Comparison of ENCODE assay signal across 8 mouse cellular contexts in the genomic region with DNA sequence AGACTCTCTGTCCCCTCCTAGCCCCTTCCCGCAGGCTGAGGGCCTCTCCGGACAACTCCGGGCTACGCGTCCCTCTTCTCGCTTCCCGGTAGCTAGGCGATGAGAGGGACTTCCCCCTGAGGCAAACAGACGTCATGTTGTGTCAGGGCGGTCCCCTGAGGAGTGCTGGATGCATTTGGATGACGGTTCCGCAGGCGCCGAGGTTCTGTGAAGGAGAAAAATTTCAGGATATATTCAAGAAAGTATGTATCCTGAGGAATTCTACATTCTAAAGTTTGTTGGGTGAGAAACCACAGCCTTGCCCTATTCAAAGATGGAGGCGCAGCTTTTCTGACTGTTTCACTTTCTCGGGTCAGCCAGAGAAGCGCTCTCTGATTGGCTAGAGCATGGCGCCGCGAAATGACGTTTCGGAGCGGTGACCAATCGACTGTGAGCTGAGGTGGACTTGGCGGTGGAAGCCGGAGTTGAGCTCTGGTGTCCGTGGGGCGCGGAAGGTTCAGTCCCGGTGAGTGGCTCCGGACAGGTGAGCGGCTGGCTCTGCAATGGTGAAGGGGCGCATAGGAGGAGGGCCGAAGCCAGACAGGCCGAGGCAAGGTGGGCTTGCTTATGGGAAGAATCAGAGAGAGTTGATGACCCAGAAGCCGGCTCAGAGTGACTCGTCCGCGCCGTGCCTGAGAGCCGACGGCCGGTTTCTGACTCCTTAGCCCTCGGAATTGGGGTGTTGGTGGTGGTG. TPM values are rescaled to one million over a fixed set of nuclear protein-coding genes. Genes with fewer than 3 reads are reported as not detected.
A peak's percentile ranks its signal among the peaks of the same experiment; 100 is the strongest.
DNase-seq lines count a peak whose midpoint lies in the region; ATAC-seq and TF ChIP-seq lines count a peak whose summit lies in the region.

A gene (plus strand): TSS at position 410 of the 733 bp plus-strand sequence.

- H3K9me3 ChIP-seq in E14TG2a.4 (ENCODE audit: low read length): no peaks in the 10 kb centered on the region
- no peaks in the 10 kb centered on the region for H3K9me3 ChIP-seq in forebrain, embryonic 12.5 days
- no peaks in the 10 kb centered on the region for H3K9me3 ChIP-seq in heart, postnatal 0 days (replicated peaks; ENCODE audit: control insufficient read depth, low read length)
- H3K9me3 ChIP-seq in liver, embryonic 16.5 days (replicated peaks; ENCODE audit: control insufficient read depth, low read length): no peaks in the 10 kb centered on the region
- H3K9me3 ChIP-seq in neural tube, embryonic 13.5 days: no peaks in the 10 kb centered on the region

- peak; percentile 98 for ATAC-seq in forebrain, embryonic 12.5 days (ENCODE audit: low FRiP score)
- peak; percentile 97 for ATAC-seq in heart, postnatal 0 days (ENCODE audit: insufficient read depth, low read depth)
- peak; percentile 99 for ATAC-seq in liver, embryonic 16.5 days (ENCODE audit: low read depth)
- peak; percentile 98 for ATAC-seq in neural tube, embryonic 13.5 days (ENCODE audit: low read depth)

- H3K36me3 ChIP-seq in E14TG2a.4 (ENCODE audit: insufficient read depth, low read length): peaks cover 8% of the 10 kb centered on the region; the same call in 1 of the 2 replicates
- peaks cover 10% of the 10 kb centered on the region for H3K36me3 ChIP-seq in forebrain, embryonic 12.5 days (replicated peaks)
- peaks cover 7% of the 10 kb centered on the region; the same call in 1 of the 2 replicates for H3K36me3 ChIP-seq in heart, postnatal 0 days (replicated peaks; ENCODE audit: control insufficient read depth, insufficient read depth, low read length)
- H3K36me3 ChIP-seq in liver, embryonic 16.5 days (ENCODE audit: control insufficient read depth, insufficient read depth): peaks cover 5% of the 10 kb centered on the region; the same call in 1 of the 2 replicates
- H3K36me3 ChIP-seq in neural tube, embryonic 13.5 days: peaks cover 13% of the 10 kb centered on the region
- H3K36me3 ChIP-seq in testis, adult 2 months (ENCODE audit: control insufficient read depth, insufficient read depth, low read length): no peaks in the 10 kb centered on the region

- peak within 1 kb of the TSS; percentile 65 for H3K4me2 ChIP-seq in forebrain, embryonic 12.5 days
- H3K4me2 ChIP-seq in heart, postnatal 0 days (ENCODE audit: low read depth, low read length): peak within 1 kb of the TSS; percentile 74
- H3K4me2 ChIP-seq in liver, embryonic 16.5 days (ENCODE audit: low read depth, low read length): peak within 1 kb of the TSS; percentile 84
- H3K4me2 ChIP-seq in neural tube, embryonic 13.5 days: peak within 1 kb of the TSS; percentile 69

- no peak for TF ChIP-seq CTCF in E14TG2a.4 (conservative IDR thresholded peaks at IDR 0.05; ENCODE audit: low read length)
- TF ChIP-seq CTCF in heart, postnatal 0 days (IDR thresholded peaks at IDR 0.05; ENCODE audit: low read depth): no peak
- TF ChIP-seq CTCF in testis, adult 2 months (IDR thresholded peaks at IDR 0.05; ENCODE audit: control insufficient read depth, insufficient read depth, insufficient replicate concordance, low read depth, low read length): no peak

- peak within 1 kb of the TSS; percentile 88 for H3K4me3 ChIP-seq in E14TG2a.4 (replicated peaks; ENCODE audit: low read length)
- H3K4me3 ChIP-seq in forebrain, embryonic 12.5 days (replicated peaks): peak within 1 kb of the TSS; percentile 79
- peak within 1 kb of the TSS; percentile 68 for H3K4me3 ChIP-seq in heart, postnatal 0 days (ENCODE audit: low read depth, low read length)
- peak within 1 kb of the TSS; percentile 94 for H3K4me3 ChIP-seq in liver, embryonic 16.5 days (ENCODE audit: low read depth, low read length)
- peak within 1 kb of the TSS; percentile 78 for H3K4me3 ChIP-seq in neural tube, embryonic 13.5 days
- peak within 1 kb of the TSS; percentile 98 for H3K4me3 ChIP-seq in testis, adult 2 months (ENCODE audit: control insufficient read depth, low read depth, low read length)

- peak within 1 kb of the TSS; percentile 63 for H3K9ac ChIP-seq in forebrain, embryonic 12.5 days
- peak within 1 kb of the TSS; percentile 50 for H3K9ac ChIP-seq in heart, postnatal 0 days (replicated peaks; ENCODE audit: low read depth, low read length)
- H3K9ac ChIP-seq in liver, embryonic 16.5 days (ENCODE audit: low read depth, low read length): peak within 1 kb of the TSS; percentile 91
- peak within 1 kb of the TSS; percentile 77 for H3K9ac ChIP-seq in neural tube, embryonic 13.5 days

- TF ChIP-seq EP300 in heart, postnatal 0 days (IDR thresholded peaks at IDR 0.05; ENCODE audit: low read depth): no peak

- peaks cover under 1% of the 10 kb centered on the region; the same call in 1 of the 2 replicates for H3K4me1 ChIP-seq in E14TG2a.4 (replicated peaks; ENCODE audit: low read depth, low read length)
- H3K4me1 ChIP-seq in forebrain, embryonic 12.5 days: peaks cover 12% of the 10 kb centered on the region
- 0 out of 2 replicates have a peak, but pooled peaks cover 6% of the 10 kb centered on the region for H3K4me1 ChIP-seq in heart, postnatal 0 days (ENCODE audit: control insufficient read depth, insufficient read depth)
- H3K4me1 ChIP-seq in liver, embryonic 16.5 days (ENCODE audit: control insufficient read depth, low read depth, low read length): peaks cover 11% of the 10 kb centered on the region
- H3K4me1 ChIP-seq in neural tube, embryonic 13.5 days (replicated peaks): peaks cover 18% of the 10 kb centered on the region
- no peaks in the 10 kb centered on the region for H3K4me1 ChIP-seq in testis, adult 2 months (ENCODE audit: control insufficient read depth, insufficient read depth, low read length)

- TF ChIP-seq POLR2A in testis, adult 2 months (IDR thresholded peaks at IDR 0.05; ENCODE audit: control insufficient read depth, low read depth, low read length): peak; percentile 85

- DNase-seq in c-Kit-positive CD71-positive TER-119-positive erythroid progenitor cells, embryonic 14.5 days (ENCODE audit: low spot score): peak; percentile 96
- peak; percentile 98 for DNase-seq in heart, postnatal 0 days (ENCODE audit: low spot score)
- DNase-seq in kidney, postnatal 4 days: peak; percentile 98

- under 1% methylated on average over 44 of the region's 44 CpGs for WGBS in forebrain, embryonic 12.5 days
- under 1% methylated on average over 44 of the region's 44 CpGs for WGBS in heart, postnatal 0 days
- under 1% methylated on average over 44 of the region's 44 CpGs for WGBS in liver, embryonic 16.5 days (ENCODE audit: insufficient replicate concordance)
- under 1% methylated on average over 44 of the region's 44 CpGs for WGBS in neural tube, embryonic 13.5 days

- H3K27ac ChIP-seq in forebrain, embryonic 12.5 days: peak within 1 kb of the TSS; percentile 90
- peak within 1 kb of the TSS; percentile 86 for H3K27ac ChIP-seq in heart, postnatal 0 days (ENCODE audit: low read depth)
- H3K27ac ChIP-seq in liver, embryonic 16.5 days (ENCODE audit: low read length): peak within 1 kb of the TSS; percentile 87
- H3K27ac ChIP-seq in neural tube, embryonic 13.5 days (replicated peaks): peak within 1 kb of the TSS; percentile 87
- peak within 1 kb of the TSS; percentile 96 for H3K27ac ChIP-seq in testis, adult 2 months (ENCODE audit: control insufficient read depth, insufficient read depth, low read depth, low read length)

- no peaks in the 10 kb centered on the region for H3K27me3 ChIP-seq in E14TG2a.4 (ENCODE audit: insufficient read depth, low read length)
- H3K27me3 ChIP-seq in forebrain, embryonic 12.5 days: no peaks in the 10 kb centered on the region
- no peaks in the 10 kb centered on the region for H3K27me3 ChIP-seq in heart, postnatal 0 days (ENCODE audit: control insufficient read depth, insufficient read depth, low read length)
- no peaks in the 10 kb centered on the region for H3K27me3 ChIP-seq in liver, embryonic 16.5 days (ENCODE audit: control insufficient read depth, insufficient read depth, low read depth, low read length)
- H3K27me3 ChIP-seq in neural tube, embryonic 13.5 days: no peaks in the 10 kb centered on the region
- H3K27me3 ChIP-seq in testis, adult 2 months (ENCODE audit: control insufficient read depth, insufficient read depth, low read length): no peaks in the 10 kb centered on the region

RNA-seq across cellular contexts. Expression of the gene that starts here (rescaled TPM):
- polyA plus RNA-seq in forebrain, embryonic 12.5 days (2016; fragmentation: Nextera tagmentation; extraction: Ambion mirVana): 107 and 115 TPM in 2 replicates
- total RNA-seq in heart, postnatal 0 days (2014; rRNA removed; ENCODE audit: low replicate concordance): 52.8 and 56.7 TPM in 2 replicates
- 28.2 and 29.2 TPM in 2 replicates for polyA plus RNA-seq in heart, postnatal 0 days (2015; fragmentation: Nextera tagmentation; extraction: Ambion mirVana)
- polyA plus RNA-seq in liver, embryonic 16.5 days (2015; fragmentation: Nextera tagmentation; extraction: Ambion mirVana): 44.0 and 46.2 TPM in 2 replicates
- polyA plus RNA-seq in neural tube, embryonic 13.5 days (2015; fragmentation: Nextera tagmentation; extraction: Ambion mirVana): 75.2 and 75.6 TPM in 2 replicates
- 37.1 and 37.4 TPM in 2 replicates for polyA plus RNA-seq in testis, adult 2 months (2012; rRNA removed)

Comparison
In these comparisons a context has a peak if more than half of its experiments do, and no peak if none do; other contexts are left out.
1. Peak in every context shown above with its lines: DNase-seq, ATAC-seq, H3K4me3 ChIP-seq and H3K27ac ChIP-seq.